Mouse (Mus musculus): ENCODE measurements around the gene Bag2.

- TF ChIP-seq CTCF (IDR thresholded peaks at IDR 0.05; ENCODE audit: borderline replicate concordance, extremely low read depth, insufficient read depth, insufficient read length): no peak
- no peak for TF ChIP-seq POLR2A (IDR thresholded peaks at IDR 0.05; ENCODE audit: borderline replicate concordance, extremely low read depth, insufficient read depth, insufficient read length, poor library complexity, severe bottlenecking)
Observed at GRCm38 (mm10) chr1:33803323-33803722, 45.7 kb upstream of the Bag2 start.
